Mouse (Mus musculus): ENCODE data around the gene Tor3a.

- no peak for TF ChIP-seq NANOG (IDR thresholded peaks at IDR 0.05; ENCODE audit: borderline replicate concordance, low read length)
- no peak for TF ChIP-seq CTCF (conservative IDR thresholded peaks at IDR 0.05; ENCODE audit: low read length)
- no peak for TF ChIP-seq POU5F1 (IDR thresholded peaks at IDR 0.05; ENCODE audit: borderline replicate concordance, low read length)
Measured at GRCm38 (mm10) chr1:156677230-156677629, 3.1 kb upstream of the Tor3a start.
